Mouse (Mus musculus) liver, embryonic 14.5 days (tissue): ENCODE data around the gene Prrx2. TPM values are rescaled to one million over a fixed set of nuclear protein-coding genes. Genes with fewer than 3 reads are reported as not detected.

Experiments
- ATAC-seq: fragments of 200-750 bp; cut with Nextera tagmentation; 2 replicates; pipeline ENCODE4 v1.8.0; 2017; ENCODE audit warnings: moderate number of reproducible peaks, mild to moderate bottlenecking, moderate library complexity; ENCODE audit not compliant: insufficient read depth
- DNase-seq, 3 experiments: peaks; one replicate each; pipeline ENCODE4 v3.0.0-alpha.2; 2012 to 2013; ENCODE audit warnings: low read depth in 3 of 3, low spot score in 3 of 3
- H3K27ac ChIP-seq: fragments of 300-500 bp; sonication (generic); 2 replicates; pipeline ENCODE4 v1.5.1; 2014; ENCODE audit warnings: moderate library complexity, mild to moderate bottlenecking, control low read depth, inconsistent platforms
- H3K27me3 ChIP-seq: fragments of 300-500 bp; sonication (generic); 2 replicates; pipeline ENCODE4 v1.6.1; 2014; ENCODE audit warnings: mild to moderate bottlenecking, low read length, moderate library complexity; ENCODE audit not compliant: control insufficient read depth, insufficient read depth
- H3K36me3 ChIP-seq: fragments of 300-500 bp; sonication (generic); replicated peaks from 2 replicates; pipeline ENCODE4 v1.6.1; 2014; ENCODE audit warnings: low read depth; ENCODE audit not compliant: control insufficient read depth, insufficient read depth
- H3K4me1 ChIP-seq, 2 experiments: fragments of 200-500 bp in 1 of 2; fragments of 300-500 bp in 1 of 2; sonication (generic) in 1 of 2; replicated peaks; 2 replicates each; pipeline ENCODE4 v1.6.1; 2012 to 2014; ENCODE audit warnings: antibody characterized with exemption in 1 of 2, inconsistent platforms in 1 of 2, low read length in 1 of 2; ENCODE audit not compliant: control insufficient read depth in 2 of 2, insufficient read depth in 2 of 2
- H3K4me2 ChIP-seq: fragments of 300-500 bp; sonication (generic); 2 replicates; pipeline ENCODE4 v1.6.1; 2014; ENCODE audit warnings: low read depth, mild to moderate bottlenecking, control low read depth, moderate library complexity
- H3K4me3 ChIP-seq, 2 experiments: fragments of 200-500 bp in 1 of 2; fragments of 300-500 bp in 1 of 2; sonication (generic) in 1 of 2; 2 replicates each; pipeline ENCODE4 v1.5.1; 2012 to 2014; ENCODE audit warnings: low read depth in 2 of 2, low read length in 2 of 2, mild to moderate bottlenecking in 2 of 2, control low read depth in 1 of 2, inconsistent platforms in 1 of 2, moderate library complexity in 1 of 2; ENCODE audit not compliant: insufficient read depth in 1 of 2
- H3K9ac ChIP-seq: fragments of 300-500 bp; sonication (generic); replicated peaks from 2 replicates; pipeline ENCODE4 v1.6.1; 2014; ENCODE audit warnings: mild to moderate bottlenecking, control low read depth, moderate library complexity
- H3K9me3 ChIP-seq: fragments of 300-500 bp; sonication (generic); 2 replicates; pipeline ENCODE4 v1.6.1; 2016; ENCODE audit warnings: low read length, mixed read lengths; ENCODE audit not compliant: control insufficient read depth
- CTCF ChIP-seq: IDR thresholded peaks from 2 replicates; pipeline ENCODE4 v1.5.1; 2016; ENCODE audit warnings: antibody characterized with exemption, low read depth, control low read depth
- EP300 ChIP-seq: IDR thresholded peaks from 2 replicates; pipeline ENCODE4 v1.6.1; 2016; ENCODE audit warnings: antibody characterized with exemption, low read depth
- WGBS: fragments of 180-500 bp; shearing (Covaris S2); extraction: QIAGEN DNeasy Blood & Tissue Kit; methylation state at CpG from one replicate; pipeline ENCODE4 v1.1.7; 2014; ENCODE audit not compliant: insufficient replicate concordance; 5-methylcytosine and 5-hydroxymethylcytosine counted together
- polyA plus RNA-seq, 2 experiments: library from polyadenylated mRNA; depleted of rRNA in 1 of 2; stranded (reverse) in 1 of 2; unstranded in 1 of 2; fragments of >200 nt; fragmentation: Nextera tagmentation in 1 of 2; extraction: Ambion mirVana in 1 of 2; gene quantifications; 2 replicates each; pipeline versions ENCODE4 v1.2.1 to v1.2.3; 2012 to 2014

Gene Prrx2
- polyA plus RNA-seq, 2 experiments, result 0.49 TPM; not detected in 1

GRCm38 (mm10) chr2:30899397-30900069, 64.8 kb downstream of the Prrx2 start:
- Histone ChIP-seq H3K4me1 (no peaks in the 10 kb centered on the region), H3K27ac (no peak overlapping the region), H3K4me3 (no peak overlapping the region), H3K4me2 (no peak overlapping the region), H3K9me3 (no peaks in the 10 kb centered on the region), H3K9ac (no peak overlapping the region), H3K27me3 (peaks cover 14% of the 10 kb centered on the region), H3K36me3 (no peaks in the 10 kb centered on the region)
- DNase-seq (no peak), ATAC-seq (no peak)
- 69% methylated on average over 14 of the region's 14 CpGs for WGBS
- TF ChIP-seq CTCF, result no peak
- no peak for TF ChIP-seq EP300

- 49% methylated on average over 6 of the region's 6 CpGs for WGBS
- Histone ChIP-seq H3K9me3 (no peaks in the 10 kb centered on the region), H3K4me1 (no peaks in the 10 kb centered on the region), H3K27ac (no peak overlapping the region), H3K9ac (no peak overlapping the region), H3K4me3 (no peak overlapping the region), H3K4me2 (no peak overlapping the region), H3K36me3 (no peaks in the 10 kb centered on the region), H3K27me3 (peaks cover 14% of the 10 kb centered on the region)
- ATAC-seq (no peak), DNase-seq (no peak)
- TF ChIP-seq EP300 (no peak), CTCF (no peak)
These were observed 66.9 kb downstream of the Prrx2 start for GRCm38 (mm10) chr2:30901646-30902160.

GRCm38 (mm10) chr2:30902256-30902655, 67.5 kb downstream of the Prrx2 start:
- peaks cover 14% of the 10 kb centered on the region for H3K27me3 ChIP-seq
- no peak for ATAC-seq
- H3K36me3 ChIP-seq, result no peaks in the 10 kb centered on the region
- no peaks in the 10 kb centered on the region for H3K4me1 ChIP-seq
- TF ChIP-seq EP300, result no peak
- no peak for TF ChIP-seq CTCF
- no peak overlapping the region for H3K4me3 ChIP-seq
- H3K27ac ChIP-seq, result no peak overlapping the region
- 40% methylated on average over 8 of the region's 8 CpGs for WGBS
- no peak overlapping the region for H3K4me2 ChIP-seq
- no peak for DNase-seq
- H3K9me3 ChIP-seq, result no peaks in the 10 kb centered on the region
- H3K9ac ChIP-seq, result no peak overlapping the region

- Histone ChIP-seq H3K27ac (no peak overlapping the region), H3K4me1 (no peaks in the 10 kb centered on the region), H3K4me2 (peak overlapping the region; percentile 21; the same call in 1 of the 2 replicates), H3K9ac (no peak overlapping the region), H3K36me3 (no peaks in the 10 kb centered on the region), H3K27me3 (peaks cover 14% of the 10 kb centered on the region), H3K4me3 (no peak overlapping the region), H3K9me3 (no peaks in the 10 kb centered on the region)
- no peak for TF ChIP-seq CTCF
- no peak for TF ChIP-seq EP300
- no peak for DNase-seq
- 15% methylated on average over 35 of the region's 37 CpGs for WGBS
- no peak for ATAC-seq
These were observed 68.3 kb downstream of the Prrx2 start for GRCm38 (mm10) chr2:30902726-30903722.

- Histone ChIP-seq H3K4me2 (no peak overlapping the region), H3K9ac (no peak overlapping the region), H3K9me3 (no peaks in the 10 kb centered on the region), H3K4me3 (no peak overlapping the region), H3K27ac (no peak overlapping the region), H3K27me3 (peaks cover 14% of the 10 kb centered on the region), H3K4me1 (no peaks in the 10 kb centered on the region), H3K36me3 (no peaks in the 10 kb centered on the region)
- DNase-seq (no peak), ATAC-seq (no peak)
- WGBS, result 60% methylated on average over 6 of the region's 6 CpGs
- no peak for TF ChIP-seq CTCF
- TF ChIP-seq EP300, result no peak
These were observed 69.5 kb downstream of the Prrx2 start for GRCm38 (mm10) chr2:30904231-30904630.
